9 mouse cellular contexts compared by ENCODE assay signal in genomic region chr2:24521430-24522226, GRCm38 (mm10). TPM values are rescaled to one million over a fixed set of nuclear protein-coding genes. Genes with fewer than 3 reads are reported as not detected.
DNase-seq lines count a peak whose midpoint lies in the region; ATAC-seq and TF ChIP-seq lines count a peak whose summit lies in the region.
"Had no signal": no experiment of that assay in that cellular context is flagged by ENCODE, and none has a peak within 500 bp of the region (broad histone marks: within the 10 kb centered on the region; RNA-seq: fewer than 3 reads in every experiment).

No protein-coding gene starts in this region.

- DNase-seq in gastrocnemius, adult 2 months = no peak
- DNase-seq in gastrocnemius, postnatal 36 days = no peak
- DNase-seq in R1 (ENCODE audit: low read depth, low spot score) = peak; percentile 56
- peak; percentile 84 for DNase-seq in forelimb bud, embryonic 11.5 days (ENCODE audit: low read depth, low spot score)
- DNase-seq in kidney, postnatal 10 days = peak; percentile 66
- DNase-seq in spleen, postnatal 14 days (ENCODE audit: low spot score in 2 of 2) = no peak
- no peak for DNase-seq in thymus, postnatal 0 days (ENCODE audit: low spot score)

- peaks cover 9% of the 10 kb centered on the region; the same call in 1 of the 2 replicates for H3K4me1 ChIP-seq in midbrain, embryonic 13.5 days (replicated peaks)

- TF ChIP-seq CTCF in gastrocnemius, adult 2 months (IDR thresholded peaks at IDR 0.05) = no peak

- WGBS in midbrain, embryonic 13.5 days = 1% methylated on average over 33 of the region's 33 CpGs

- 0 out of 2 replicates have a peak, but pooled peaks cover 7% of the 10 kb centered on the region for H3K27me3 ChIP-seq in midbrain, embryonic 13.5 days

- H3K27ac ChIP-seq in gastrocnemius, adult 2 months = no peak overlapping the region
- 0 out of 2 replicates have a peak overlapping the region, but pooled peaks have one; percentile 2 for H3K27ac ChIP-seq in midbrain, embryonic 13.5 days

- H3K36me3 ChIP-seq in midbrain, embryonic 13.5 days = no peaks in the 10 kb centered on the region

- peak overlapping the region; percentile 59 for H3K4me3 ChIP-seq in gastrocnemius, adult 2 months
- peak overlapping the region; percentile 44 for H3K4me3 ChIP-seq in midbrain, embryonic 13.5 days (replicated peaks)

- intact Hi-C loops in gastrocnemius, adult 2 months (cut with DNase I) = no loop called here
- intact Hi-C loops in gastrocnemius, postnatal 36 days (cut with DNase I) = no loop called here

- H3K9me3 ChIP-seq in midbrain, embryonic 13.5 days = no peaks in the 10 kb centered on the region

- ATAC-seq in midbrain, embryonic 13.5 days = peak; percentile 92

- H3K9ac ChIP-seq in midbrain, embryonic 13.5 days (replicated peaks) = peak overlapping the region; percentile 64

- peak overlapping the region; percentile 66 for H3K4me2 ChIP-seq in midbrain, embryonic 13.5 days (replicated peaks)

RNA-seq across cellular contexts. Expression of gene Pax8, which starts 46.2 kb away (rescaled TPM):
- not detected for total RNA-seq in gastrocnemius, adult 2 months (2021)
- not detected for total RNA-seq in gastrocnemius, postnatal 36 days (2021)
- polyA plus RNA-seq in midbrain, embryonic 13.5 days (2015; fragmentation: Nextera tagmentation; extraction: Ambion mirVana) = 5.3 and 5.9 TPM in 2 replicates
- polyA plus RNA-seq in thymus, postnatal 0 days (2015; fragmentation: Nextera tagmentation; extraction: Ambion mirVana) = 0.07 and 0.17 TPM in 2 replicates
- total RNA-seq: heart, postnatal 10 days had no signal

Comparison
In these comparisons a context has a peak if more than half of its experiments do, and no peak if none do; other contexts are left out.
1. DNase-seq: peak in R1 (single experiment), forelimb bud, embryonic 11.5 days (single experiment) and kidney, postnatal 10 days (single experiment); none in gastrocnemius, adult 2 months (single experiment), gastrocnemius, postnatal 36 days (0 of 2), spleen, postnatal 14 days (0 of 2) and thymus, postnatal 0 days (single experiment).